Mouse (Mus musculus) liver, adult 2 months (tissue): ENCODE data around the gene Pof1b. TPM values are rescaled to one million over a fixed set of nuclear protein-coding genes. Genes with fewer than 3 reads are reported as not detected.

ENCODE experiments used
- DNase-seq: peaks from one replicate; pipeline ENCODE4 v3.0.0-alpha.2; 2011; ENCODE audit warnings: low read depth, low spot score; ENCODE audit errors: extremely low read depth
- H3K27ac ChIP-seq: fragments of 200-500 bp; replicated peaks from 2 replicates; pipeline ENCODE4 v1.5.1; 2012; ENCODE audit warnings: low read depth, mild to moderate bottlenecking, control low read depth, inconsistent platforms, low read length; ENCODE audit not compliant: insufficient read depth
- H3K27me3 ChIP-seq: fragments of 200-500 bp; 2 replicates; pipeline ENCODE4 v1.6.1; 2012; ENCODE audit warnings: mild to moderate bottlenecking, moderate library complexity, low read length, inconsistent platforms; ENCODE audit not compliant: control insufficient read depth, insufficient read depth
- H3K36me3 ChIP-seq: fragments of 200-500 bp; 2 replicates; pipeline ENCODE4 v1.6.1; 2012; ENCODE audit warnings: low read length, inconsistent platforms; ENCODE audit not compliant: control insufficient read depth, insufficient read depth
- H3K4me1 ChIP-seq: fragments of 200-500 bp; 2 replicates; pipeline ENCODE4 v1.6.1; 2011; ENCODE audit warnings: low read length; ENCODE audit not compliant: control insufficient read depth, insufficient read depth
- H3K4me3 ChIP-seq: fragments of 200-500 bp; 2 replicates; pipeline ENCODE4 v1.5.1; 2011; ENCODE audit warnings: low read depth, mild to moderate bottlenecking, control low read depth, low read length, moderate library complexity; ENCODE audit not compliant: insufficient read depth
- H3K79me2 ChIP-seq: fragments of 200-500 bp; 2 replicates; pipeline ENCODE4 v1.6.1; 2012; ENCODE audit warnings: inconsistent platforms, mild to moderate bottlenecking, low read length, moderate library complexity; ENCODE audit not compliant: control insufficient read depth, insufficient read depth
- H3K9ac ChIP-seq: fragments of 200-500 bp; 2 replicates; pipeline ENCODE4 v1.6.1; 2012; ENCODE audit warnings: low read depth, mild to moderate bottlenecking, control low read depth, inconsistent platforms, low read length
- CTCF ChIP-seq: fragments of 200-500 bp; IDR thresholded peaks from 2 replicates; pipeline ENCODE4 v1.5.1; 2011; ENCODE audit warnings: low read depth, low read length, control low read depth
- POLR2A ChIP-seq: fragments of 200-500 bp; IDR thresholded peaks from 2 replicates; pipeline ENCODE4 v1.6.1; 2011; ENCODE audit warnings: low read length, control low read depth; ENCODE audit not compliant: insufficient read depth; ENCODE audit errors: extremely low read depth
- WGBS: fragments of 180-500 bp; shearing (Covaris S2); methylation state at CpG from one replicate; pipeline ENCODE4 v1.1.7; 2018; 5-methylcytosine and 5-hydroxymethylcytosine counted together
- polyA plus RNA-seq: library from polyadenylated mRNA; depleted of rRNA; stranded (reverse); fragments of >200 nt; gene quantifications from 2 replicates; pipeline ENCODE4 v1.2.3, GENCODE M21; 2012; rRNA removed
- total RNA-seq: library from RNA; depleted of rRNA; stranded (reverse); fragments of >200 nt; gene quantifications from 2 replicates; pipeline ENCODE4 v1.2.3, GENCODE M21; 2014; rRNA removed

The Pof1b gene
- total and polyA plus RNA-seq, 2 experiments, result 0.09 TPM; not detected in 1

DNA sequence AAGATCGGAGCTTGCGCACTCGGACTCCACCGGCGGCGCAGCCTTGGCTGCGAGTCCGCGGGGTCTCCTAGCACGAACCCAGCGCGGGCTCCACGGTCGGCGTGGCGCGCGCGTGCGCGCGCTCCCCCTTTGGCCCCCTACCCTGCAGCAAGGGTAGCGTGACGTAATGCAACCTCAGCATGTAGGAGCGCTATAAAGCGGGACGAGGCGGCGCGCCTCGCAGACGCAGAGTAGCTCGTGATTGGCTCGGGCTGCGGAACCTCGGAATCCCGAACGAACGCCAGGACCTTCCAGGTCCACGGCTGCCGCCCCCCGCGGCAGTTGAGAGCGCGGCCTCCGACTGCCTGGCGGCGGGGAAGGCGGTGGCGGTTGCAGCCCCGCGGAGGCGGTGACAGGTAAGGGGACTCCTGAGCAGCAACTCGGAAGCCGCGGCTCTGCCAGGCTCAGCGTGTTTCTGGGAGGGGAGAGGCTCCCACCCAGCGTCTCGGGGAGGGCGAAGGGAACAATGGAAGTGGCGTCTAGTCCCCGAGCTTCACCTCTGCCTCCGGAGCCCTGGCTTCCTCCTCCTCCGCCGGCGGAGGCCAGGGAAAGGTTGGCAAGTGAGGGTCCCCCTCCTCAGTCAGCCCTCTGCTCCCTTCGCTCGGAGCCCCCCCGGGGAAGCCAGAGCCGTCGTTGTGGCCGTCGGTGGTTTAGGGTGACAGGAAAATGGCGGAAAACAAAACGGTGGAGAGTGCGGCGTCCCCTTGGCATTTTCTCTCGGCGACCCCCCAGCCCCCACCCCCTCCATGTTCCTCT is 97.7 kb downstream of the Pof1b start, which contains the start of gene Zfp711:
Gene Zfp711, plus strand, starts transcription at position 16 of the 795 bp plus-strand sequence.
- Histone ChIP-seq H3K27ac (no peak within 1 kb of the TSS), H3K27me3 (peaks cover 8% of the 10 kb centered on the region; the same call in 1 of the 2 replicates), H3K4me3 (peak within 1 kb of the TSS; percentile 57), H3K4me1 (no peaks in the 10 kb centered on the region; the same call in 1 of the 2 replicates), H3K36me3 (no peaks in the 10 kb centered on the region), H3K9ac (0 out of 2 replicates have a peak within 1 kb of the TSS, but pooled peaks have one; percentile 23), H3K79me2 (no peaks in the 10 kb centered on the region)
- under 1% methylated on average over 63 of the region's 79 CpGs for WGBS
- no peak for DNase-seq
- TF ChIP-seq POLR2A (no peak), CTCF (no peak)

Other genes with a start within 250 kb of the Pof1b start
- not detected in 2 replicates for gene 2010106E10Rik, start 203.4 kb downstream of the Pof1b start, total RNA-seq
- not detected in 2 replicates for gene 2010106E10Rik, start 203.4 kb downstream of the Pof1b start, polyA plus RNA-seq
- gene Zfp711, start 98.1 kb downstream of the Pof1b start, total RNA-seq, result 0.07 TPM in 1 of 2 replicates, not detected in the other
- gene Zfp711, start 98.1 kb downstream of the Pof1b start, polyA plus RNA-seq, result 0.02 TPM in 1 of 2 replicates, not detected in the other